Mouse (Mus musculus) G1E (cell line): ENCODE data around the gene Ankzf1.

Experiments
- CTCF ChIP-seq: IDR thresholded peaks from 2 replicates; pipeline ENCODE4 v1.5.1; 2012; ENCODE audit warnings: low read depth, low read length, inconsistent platforms, mixed read lengths
- GATA1 ChIP-seq: IDR thresholded peaks from 2 replicates; pipeline ENCODE4 v1.6.1; 2012; ENCODE audit warnings: borderline replicate concordance, low read length, inconsistent platforms, mixed read lengths
- GATA2 ChIP-seq: IDR thresholded peaks from 2 replicates; pipeline ENCODE4 v1.6.1; 2012; ENCODE audit warnings: low read depth, low read length, inconsistent platforms, borderline replicate concordance
- POLR2AphosphoS5 ChIP-seq: IDR thresholded peaks from 2 replicates; pipeline ENCODE4 v1.6.1; 2012; ENCODE audit warnings: low read depth, low read length, inconsistent platforms; ENCODE audit not compliant: insufficient replicate concordance
- TAL1 ChIP-seq: conservative IDR thresholded peaks from 2 replicates; pipeline ENCODE4 v1.6.1; 2012; ENCODE audit warnings: low read depth, low read length, inconsistent platforms, mixed read lengths

DNA sequence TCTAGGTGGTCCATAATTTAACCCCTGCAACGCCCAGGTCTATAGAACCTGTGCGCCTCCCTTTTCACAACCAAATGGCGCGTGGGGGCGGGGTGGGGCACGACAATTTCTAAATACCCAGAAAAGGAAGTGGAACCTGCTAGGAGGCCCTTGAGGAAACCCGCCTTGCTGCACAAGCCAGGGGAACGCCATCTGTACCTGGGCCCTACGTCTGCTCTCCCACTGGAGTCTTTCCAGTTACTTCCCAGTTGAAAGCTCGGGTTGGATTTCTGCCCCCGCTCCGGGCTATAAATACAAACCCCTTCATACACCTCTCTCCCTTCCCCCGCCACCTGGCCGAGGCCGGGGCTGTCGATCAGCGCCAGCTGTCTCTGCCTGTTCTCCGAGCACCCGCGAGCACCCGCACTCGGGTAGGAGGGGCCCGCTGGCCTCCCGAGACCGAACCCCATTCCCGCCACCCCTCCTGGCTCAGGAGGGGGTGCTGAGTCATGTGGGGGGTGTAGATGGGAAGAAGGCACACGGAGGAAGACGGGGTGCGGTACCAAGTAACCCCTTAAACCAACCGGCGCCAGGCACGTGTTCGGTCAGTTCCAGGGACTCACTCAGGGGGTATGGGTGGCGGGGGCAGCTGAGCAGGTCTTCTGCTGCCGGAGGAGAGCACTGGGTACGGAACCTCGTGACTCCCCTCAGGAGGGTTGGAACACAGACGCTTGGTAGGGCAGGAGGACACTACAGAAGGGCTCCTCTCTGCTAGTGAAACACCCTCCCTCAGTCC lies 26.5 kb downstream of the Ankzf1 start:
- TF ChIP-seq CTCF (no peak), POLR2AphosphoS5 (no peak), TAL1 (no peak), GATA1 (no peak), GATA2 (no peak)
